In the genomic region with DNA sequence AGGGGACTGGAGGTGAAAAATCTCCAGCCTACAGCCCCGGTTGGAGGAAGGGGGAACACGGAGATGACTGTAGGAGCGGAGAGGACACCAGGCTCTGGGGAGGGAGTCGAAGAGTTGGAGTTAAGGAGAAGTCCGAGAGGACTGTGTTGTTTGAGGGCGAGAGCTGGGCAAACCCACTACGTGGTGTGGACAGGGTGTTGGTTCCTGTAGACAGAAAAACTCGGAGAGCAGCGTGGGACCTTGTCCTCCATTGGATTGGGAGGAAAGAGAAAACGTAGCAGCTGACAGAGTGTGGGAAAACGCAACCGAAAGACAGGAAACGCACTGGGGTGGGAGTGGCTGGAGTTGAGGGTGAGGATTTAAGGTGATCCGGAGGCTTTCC, we compare ENCODE assay signal across 8 mouse cellular contexts. TPM values are rescaled to one million over a fixed set of nuclear protein-coding genes. Genes with fewer than 3 reads are reported as not detected.
A peak's percentile ranks its signal among the peaks of the same experiment; 100 is the strongest.
DNase-seq lines count a peak whose midpoint lies in the region; ATAC-seq and TF ChIP-seq lines count a peak whose summit lies in the region.

No protein-coding gene starts in this region.

- 0% methylated on average over 14 of the region's 14 CpGs for WGBS in heart, embryonic 12.5 days
- 0% methylated on average over 14 of the region's 14 CpGs for WGBS in kidney, embryonic 16.5 days
- WGBS in thymus, adult 2 months, result under 1% methylated on average over 14 of the region's 14 CpGs

- TF ChIP-seq POLR2A in thymus, adult 2 months (IDR thresholded peaks at IDR 0.05; ENCODE audit: control insufficient read depth, extremely low read depth, insufficient read depth, low read length, poor library complexity), result no peak; the same call in 1 of the 2 replicates

- H3K36me3 ChIP-seq in heart, embryonic 12.5 days, result peaks cover 41% of the 10 kb centered on the region
- H3K36me3 ChIP-seq in kidney, embryonic 16.5 days (ENCODE audit: insufficient read depth, low read length), result peaks cover 34% of the 10 kb centered on the region
- H3K36me3 ChIP-seq in thymus, adult 2 months (ENCODE audit: control insufficient read depth, insufficient read depth, low read length), result peaks cover 25% of the 10 kb centered on the region

- 0 out of 2 replicates have a peak, but pooled peaks cover 3% of the 10 kb centered on the region for H3K4me1 ChIP-seq in brown adipose tissue, adult 24 weeks (ENCODE audit: control insufficient read depth, insufficient read depth, insufficient read length, low read length)
- peaks cover 19% of the 10 kb centered on the region for H3K4me1 ChIP-seq in heart, embryonic 12.5 days (replicated peaks)
- peaks cover 36% of the 10 kb centered on the region for H3K4me1 ChIP-seq in kidney, embryonic 16.5 days (ENCODE audit: insufficient read depth, low read length)
- H3K4me1 ChIP-seq in thymus, adult 2 months (replicated peaks; ENCODE audit: control insufficient read depth, insufficient read depth, low read length), result peaks cover 19% of the 10 kb centered on the region

- no peak for TF ChIP-seq CTCF in layer of hippocampus, adult 2 months (conservative IDR thresholded peaks at IDR 0.05)
- no peak for TF ChIP-seq CTCF in thymus, adult 2 months (IDR thresholded peaks at IDR 0.05; ENCODE audit: borderline replicate concordance, control insufficient read depth, extremely low read depth, insufficient read depth, low read length, poor library complexity)

- H3K9ac ChIP-seq in heart, embryonic 12.5 days, result peak overlapping the region; percentile 94
- peak overlapping the region; percentile 92 for H3K9ac ChIP-seq in kidney, embryonic 16.5 days (replicated peaks; ENCODE audit: low read length)

- peak overlapping the region; percentile 100 for H3K4me2 ChIP-seq in heart, embryonic 12.5 days
- H3K4me2 ChIP-seq in kidney, embryonic 16.5 days (replicated peaks; ENCODE audit: low read depth, low read length), result peak overlapping the region; percentile 77

- H3K9me3 ChIP-seq in heart, embryonic 12.5 days (replicated peaks), result no peaks in the 10 kb centered on the region
- H3K9me3 ChIP-seq in kidney, embryonic 16.5 days (ENCODE audit: low read length), result no peaks in the 10 kb centered on the region

- DNase-seq in layer of hippocampus, adult 2 months (ENCODE audit: low spot score in 2 of 2), result no peak
- DNase-seq in layer of hippocampus, adult 18-20 months (ENCODE audit: low spot score in 2 of 2), result no peak
- DNase-seq in lung, postnatal 25 days (ENCODE audit: low spot score), result peak; percentile 72
- peak; percentile 58 for DNase-seq in thymus, adult 2 months
- no peak for DNase-seq in cerebellum, postnatal 25 days

- peak overlapping the region; percentile 92 for H3K27ac ChIP-seq in layer of hippocampus, adult 2 months
- peak overlapping the region; percentile 93 for H3K27ac ChIP-seq in brown adipose tissue, adult 24 weeks (replicated peaks; ENCODE audit: low read depth, low read length)
- peak overlapping the region; percentile 92 for H3K27ac ChIP-seq in heart, embryonic 12.5 days (ENCODE audit: poor library complexity, severe bottlenecking)
- peak overlapping the region; percentile 92 for H3K27ac ChIP-seq in kidney, embryonic 16.5 days (ENCODE audit: low read length)
- peak overlapping the region; percentile 85 for H3K27ac ChIP-seq in thymus, adult 2 months (ENCODE audit: control insufficient read depth, insufficient read depth, low read length)

- H3K27me3 ChIP-seq in heart, embryonic 12.5 days (replicated peaks), result no peaks in the 10 kb centered on the region
- H3K27me3 ChIP-seq in kidney, embryonic 16.5 days (ENCODE audit: insufficient read depth, low read length), result no peaks in the 10 kb centered on the region
- H3K27me3 ChIP-seq in thymus, adult 2 months (ENCODE audit: control insufficient read depth, insufficient read depth, low read length), result no peaks in the 10 kb centered on the region

- ATAC-seq in heart, embryonic 12.5 days (ENCODE audit: insufficient number of reproducible peaks, low FRiP score), result peak; percentile 5; the same call in 1 of the 2 replicates
- peak; percentile 2 for ATAC-seq in kidney, embryonic 16.5 days (ENCODE audit: low FRiP score, low TSS enrichment)

- peak overlapping the region; percentile 76 for H3K4me3 ChIP-seq in layer of hippocampus, adult 2 months
- H3K4me3 ChIP-seq in brown adipose tissue, adult 24 weeks (ENCODE audit: insufficient read depth, low read depth, low read length), result peak overlapping the region; percentile 82
- H3K4me3 ChIP-seq in heart, embryonic 12.5 days, result peak overlapping the region; percentile 94
- peak overlapping the region; percentile 93 for H3K4me3 ChIP-seq in kidney, embryonic 16.5 days (ENCODE audit: low read length)
- H3K4me3 ChIP-seq in thymus, adult 2 months (ENCODE audit: control insufficient read depth, insufficient read depth, low read length), result peak overlapping the region; percentile 94

RNA-seq across cellular contexts. Expression of gene Daxx, which starts 0.6 kb away (rescaled TPM):
- 10 to 100 TPM; 26.1 to 32.9 TPM for total RNA-seq in layer of hippocampus, adult 2 months (2021)
- 10 to 100 TPM; 29.6 to 32.9 TPM for total RNA-seq in layer of hippocampus, adult 18-20 months (2021)
- polyA plus RNA-seq in brown adipose tissue, adult 24 weeks (2012; ENCODE audit: insufficient read depth, insufficient read length, missing spikeins), result 13.6 and 26.9 TPM in 2 replicates
- 36.8 and 39.0 TPM in 2 replicates for polyA plus RNA-seq in heart, embryonic 12.5 days (2016; fragmentation: Nextera tagmentation; extraction: Ambion mirVana)
- 59.9 and 60.1 TPM in 2 replicates for polyA plus RNA-seq in kidney, embryonic 16.5 days (2015; fragmentation: Nextera tagmentation; extraction: Ambion mirVana)
- polyA plus RNA-seq in thymus, adult 2 months (2012; rRNA removed), result 116 and 129 TPM in 2 replicates

RNA-seq across cellular contexts. Expression of gene Platr17, which starts 4.9 kb away (rescaled TPM):
- under 1 TPM; 0.61 to 0.64 TPM for total RNA-seq in layer of hippocampus, adult 2 months (2021)
- under 1 TPM in 1 of 2 experiments, not detected in 1; 0.42 TPM for total RNA-seq in layer of hippocampus, adult 18-20 months (2021)
- polyA plus RNA-seq in brown adipose tissue, adult 24 weeks (2012; ENCODE audit: insufficient read depth, insufficient read length, missing spikeins), result not detected in 2 replicates
- 0.24 and 0.29 TPM in 2 replicates for polyA plus RNA-seq in heart, embryonic 12.5 days (2016; fragmentation: Nextera tagmentation; extraction: Ambion mirVana)
- polyA plus RNA-seq in kidney, embryonic 16.5 days (2015; fragmentation: Nextera tagmentation; extraction: Ambion mirVana), result 0.22 TPM in 1 of 2 replicates, not detected in the other
- 0.69 and 1.0 TPM in 2 replicates for polyA plus RNA-seq in thymus, adult 2 months (2012; rRNA removed)

RNA-seq across cellular contexts. Expression of gene Tapbp, which starts 5.8 kb away (rescaled TPM):
- total RNA-seq in layer of hippocampus, adult 2 months (2021), result 10 to 100 TPM; 30.2 to 40.1 TPM
- 10 to 100 TPM; 38.3 to 38.5 TPM for total RNA-seq in layer of hippocampus, adult 18-20 months (2021)
- 75.7 and 99.3 TPM in 2 replicates for polyA plus RNA-seq in brown adipose tissue, adult 24 weeks (2012; ENCODE audit: insufficient read depth, insufficient read length, missing spikeins)
- polyA plus RNA-seq in heart, embryonic 12.5 days (2016; fragmentation: Nextera tagmentation; extraction: Ambion mirVana), result 29.4 and 32.5 TPM in 2 replicates
- 36.1 and 39.2 TPM in 2 replicates for polyA plus RNA-seq in kidney, embryonic 16.5 days (2015; fragmentation: Nextera tagmentation; extraction: Ambion mirVana)
- polyA plus RNA-seq in thymus, adult 2 months (2012; rRNA removed), result 201 and 248 TPM in 2 replicates

RNA-seq across cellular contexts. Expression of gene Zbtb22, which starts 5.8 kb away (rescaled TPM):
- 10 to 100 TPM; 31.4 to 31.8 TPM for total RNA-seq in layer of hippocampus, adult 2 months (2021)
- total RNA-seq in layer of hippocampus, adult 18-20 months (2021), result 10 to 100 TPM; 34.3 to 34.4 TPM
- polyA plus RNA-seq in brown adipose tissue, adult 24 weeks (2012; ENCODE audit: insufficient read depth, insufficient read length, missing spikeins), result 9.5 and 11.1 TPM in 2 replicates
- 17.0 and 17.7 TPM in 2 replicates for polyA plus RNA-seq in heart, embryonic 12.5 days (2016; fragmentation: Nextera tagmentation; extraction: Ambion mirVana)
- 20.6 and 20.9 TPM in 2 replicates for polyA plus RNA-seq in kidney, embryonic 16.5 days (2015; fragmentation: Nextera tagmentation; extraction: Ambion mirVana)
- 119 and 120 TPM in 2 replicates for polyA plus RNA-seq in thymus, adult 2 months (2012; rRNA removed)

RNA-seq across cellular contexts. Expression of gene Kifc1, which starts 19.4 kb away (rescaled TPM):
- 1 to 10 TPM; 1.8 to 3.0 TPM for total RNA-seq in layer of hippocampus, adult 2 months (2021)
- total RNA-seq in layer of hippocampus, adult 18-20 months (2021), result 1 to 10 TPM; 1.8 to 2.6 TPM
- polyA plus RNA-seq in brown adipose tissue, adult 24 weeks (2012; ENCODE audit: insufficient read depth, insufficient read length, missing spikeins), result not detected in 2 replicates
- polyA plus RNA-seq in heart, embryonic 12.5 days (2016; fragmentation: Nextera tagmentation; extraction: Ambion mirVana), result 3.5 and 5.5 TPM in 2 replicates
- 9.6 and 10.5 TPM in 2 replicates for polyA plus RNA-seq in kidney, embryonic 16.5 days (2015; fragmentation: Nextera tagmentation; extraction: Ambion mirVana)
- 57.3 and 70.8 TPM in 2 replicates for polyA plus RNA-seq in thymus, adult 2 months (2012; rRNA removed)

Comparison
In these comparisons a context has a peak if more than half of its experiments do, and no peak if none do; other contexts are left out.
1. DNase-seq: peak in lung, postnatal 25 days (single experiment) and thymus, adult 2 months (single experiment); none in layer of hippocampus, adult 2 months (0 of 2), layer of hippocampus, adult 18-20 months (0 of 2) and cerebellum, postnatal 25 days (0 of 2).
2. Peak in every context shown above with its lines, with median percentiles within 50 percentile points of each other: H3K27ac ChIP-seq and H3K4me3 ChIP-seq.